Mouse (Mus musculus) adipocyte (in vitro differentiated cells): ENCODE measurements around the gene Mcm3.
A peak's percentile ranks its signal among the peaks of the same experiment; 100 is the strongest.
"Not testable (repeated sequence)": the region's sequence is repeated elsewhere in the genome, so short reads cannot be mapped to it uniquely, and the experiment has no call there.

Experiments used
- DNase-seq: peaks from one replicate; pipeline ENCODE4 v3.0.0-alpha.2; 2016; ENCODE audit warnings: low spot score

Gene Mcm3

DNA sequence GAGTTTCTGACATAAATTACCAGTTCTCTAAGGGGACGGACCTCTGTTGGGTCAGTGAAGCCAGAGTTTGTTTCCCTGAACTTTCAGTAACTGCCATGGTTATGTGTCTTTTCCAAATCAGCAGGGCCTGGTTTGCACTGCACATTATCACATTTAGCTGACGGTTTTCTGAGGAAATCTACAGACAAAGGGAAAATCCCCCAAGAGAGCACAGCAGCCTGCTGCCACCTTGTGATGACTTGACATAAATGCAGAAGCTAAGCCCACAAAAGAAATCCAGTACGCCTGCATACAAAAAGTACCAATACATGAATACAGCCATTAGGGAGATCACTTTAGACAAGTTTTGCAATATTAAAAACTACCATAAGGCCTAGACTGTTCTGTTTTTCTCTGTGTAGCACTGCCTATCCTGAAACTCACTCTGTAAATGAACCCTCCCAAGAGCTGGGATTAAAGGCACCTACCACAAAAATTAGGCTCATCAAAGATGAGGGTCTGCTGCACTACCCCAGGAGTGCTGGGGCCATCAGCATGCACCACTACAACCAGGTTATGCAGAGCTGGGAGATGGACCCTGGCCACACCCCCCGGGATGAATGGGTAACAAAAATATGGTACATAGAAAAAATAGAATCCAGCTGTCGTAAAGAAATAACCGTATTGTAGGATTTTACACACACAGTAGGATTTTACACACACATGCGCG lies 18.3 kb downstream of the Mcm3 start:
- peak; percentile 65 for DNase-seq

DNA sequence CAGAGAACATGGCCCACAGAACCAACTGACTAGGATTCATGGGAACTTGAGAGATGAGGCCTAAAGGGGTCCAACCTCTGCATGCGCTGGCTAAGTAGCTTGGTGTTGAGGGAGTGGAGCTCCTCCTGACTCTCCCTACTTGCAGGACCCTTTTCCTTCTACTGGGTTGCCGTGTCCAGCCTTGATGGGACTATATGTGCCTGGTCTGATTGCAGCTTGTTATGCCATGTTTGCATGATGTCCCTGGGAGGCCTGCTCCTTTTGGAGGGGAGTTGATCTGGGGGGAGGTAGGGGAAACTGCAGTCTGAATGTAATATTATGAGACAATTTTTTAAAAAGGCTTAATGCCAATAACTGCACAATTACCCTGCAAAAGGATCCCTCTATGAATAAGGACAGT lies 18.8 kb downstream of the Mcm3 start:
- no peak for DNase-seq

DNA sequence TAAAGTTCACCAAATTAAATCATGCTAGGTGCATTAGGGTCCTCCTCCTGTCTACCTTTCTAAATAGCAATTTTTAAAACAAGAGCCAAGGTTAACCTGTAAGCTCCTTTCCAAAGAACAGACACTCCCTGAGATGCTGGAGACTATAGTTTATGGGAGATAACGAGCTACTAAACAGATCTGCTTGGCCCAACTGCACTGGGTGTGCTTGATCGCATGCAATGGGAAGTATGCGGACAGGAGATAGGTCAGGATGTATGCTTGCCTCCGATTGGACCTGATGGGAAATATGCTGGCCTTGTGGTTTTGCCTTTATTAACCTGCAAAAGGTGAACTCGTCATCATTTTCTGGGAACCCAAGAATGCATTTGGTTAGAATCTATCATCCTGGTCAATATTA lies 24.9 kb downstream of the Mcm3 start:
- no peak for DNase-seq

DNA sequence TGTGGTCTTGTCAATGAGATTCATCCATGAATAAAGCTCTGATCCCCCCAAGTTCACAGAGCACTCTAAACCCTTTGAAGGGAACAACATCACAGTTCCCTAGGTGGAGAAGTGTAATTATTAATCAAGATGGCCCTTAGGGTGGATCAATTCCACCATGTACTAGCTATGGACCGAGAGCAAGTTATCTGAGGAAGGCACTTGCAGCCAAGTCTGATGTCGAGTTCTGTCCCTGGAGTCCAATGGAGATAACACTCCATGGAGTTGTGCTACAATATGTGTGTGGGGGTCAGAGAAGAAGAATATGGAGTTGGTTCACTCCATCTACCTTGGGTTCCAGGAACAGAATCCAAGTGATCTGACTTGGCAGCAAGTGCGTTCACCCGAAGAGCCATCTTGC lies 25.4 kb downstream of the Mcm3 start:
- DNase-seq: no peak

DNA sequence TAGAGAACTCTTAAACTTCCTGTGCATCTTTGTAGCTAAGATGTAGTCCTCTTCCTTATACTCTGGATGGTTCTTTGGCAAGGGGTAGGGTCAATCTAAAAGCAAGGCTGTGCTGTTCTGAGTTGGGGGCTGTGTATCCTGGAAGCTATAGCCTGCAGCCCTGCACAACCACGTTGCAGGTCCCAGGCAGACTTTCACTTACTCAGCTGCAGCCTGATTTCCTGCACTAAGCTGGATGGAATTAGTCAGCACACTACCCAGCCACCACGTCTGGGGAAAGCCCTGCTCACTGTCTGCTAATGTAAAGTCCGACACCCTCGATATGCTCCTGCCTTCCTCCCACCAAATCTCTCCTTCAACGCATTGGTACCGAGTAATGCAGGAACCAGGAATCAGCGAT lies 28.7 kb downstream of the Mcm3 start:
- no peak for DNase-seq

DNA sequence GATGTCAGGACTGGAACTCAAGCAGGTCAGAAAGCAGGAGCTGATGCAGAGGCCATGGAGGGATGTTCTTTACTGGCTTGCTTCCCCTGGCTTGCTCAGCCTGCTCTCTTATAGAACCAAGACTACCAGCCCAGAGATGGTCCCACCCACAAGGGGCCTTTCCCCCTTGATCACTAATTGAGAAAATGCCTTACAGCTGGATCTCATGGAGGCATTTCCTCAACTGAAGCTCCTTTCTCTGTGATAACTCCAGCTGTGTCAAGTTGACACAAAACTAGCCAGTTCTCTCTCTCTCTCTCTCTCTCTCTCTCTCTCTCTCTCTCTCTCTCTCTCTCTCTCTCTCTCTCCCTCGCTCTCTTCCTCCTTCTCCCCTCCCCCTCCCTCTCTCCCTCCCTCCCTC lies 29.6 kb downstream of the Mcm3 start, which contains the start of gene Il17f:
Il17f (minus strand) TSS at position 101 of the 400 bp plus-strand sequence.
- DNase-seq: not testable (repeated sequence)

DNA sequence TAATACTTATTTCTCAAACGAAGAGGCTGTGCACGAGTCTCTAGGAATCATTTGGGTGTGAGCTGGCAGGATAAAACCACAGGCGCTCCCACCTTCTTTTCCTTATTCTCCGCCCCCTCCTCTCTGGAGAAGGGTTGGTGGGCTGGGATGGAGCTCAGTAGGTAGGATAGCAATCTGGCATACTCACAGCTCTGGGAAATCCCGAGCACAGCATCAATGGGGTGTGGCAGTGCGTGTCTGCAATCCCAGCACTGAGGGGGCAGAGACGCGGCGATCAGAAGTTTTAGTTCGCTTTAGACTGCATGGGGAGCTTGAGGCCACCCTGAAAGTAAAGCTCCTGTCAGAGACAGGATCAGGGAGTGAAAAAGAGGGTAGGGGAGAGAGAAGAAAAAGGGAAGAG lies 31.7 kb downstream of the Mcm3 start:
- no peak for DNase-seq

DNA sequence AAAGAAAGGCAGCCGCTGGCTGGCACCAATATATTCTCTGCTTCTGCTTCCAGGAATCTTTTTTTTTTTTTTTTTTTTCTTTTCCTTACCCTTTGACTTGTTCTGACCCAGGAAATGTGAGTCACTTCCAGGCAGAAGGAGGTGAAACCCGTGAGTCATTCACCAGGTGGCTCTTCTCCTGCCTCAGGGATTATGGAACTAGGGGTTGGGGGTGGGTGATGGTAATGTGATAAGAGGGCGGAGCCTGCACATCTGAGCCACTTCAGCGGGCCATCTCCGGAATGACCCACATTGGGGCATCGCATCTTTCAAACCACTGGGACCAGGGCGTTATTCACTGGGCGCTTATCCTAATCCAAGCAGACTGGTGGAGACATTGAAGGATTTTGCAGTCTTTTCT lies 33.1 kb downstream of the Mcm3 start:
- no peak for DNase-seq

DNA sequence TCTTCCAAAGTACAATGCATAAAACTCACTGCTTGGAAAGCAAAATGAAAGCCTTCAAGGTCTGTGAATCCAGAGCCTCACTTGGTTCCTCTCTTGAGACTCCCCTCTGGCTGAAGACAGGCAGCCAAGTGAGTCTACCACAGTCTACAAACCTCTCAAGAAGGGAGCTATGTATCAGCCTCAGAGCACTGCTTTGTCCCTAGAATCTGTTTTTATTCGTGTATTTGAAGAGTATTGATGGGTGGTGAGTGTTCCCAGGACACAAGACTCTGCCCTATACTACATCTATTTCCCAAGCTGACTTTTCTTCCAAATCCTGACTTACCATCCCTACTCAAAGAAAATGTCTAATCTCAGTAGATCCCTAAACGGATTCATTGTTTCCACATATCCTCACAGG lies 41.7 kb downstream of the Mcm3 start:
- DNase-seq: no peak

DNA sequence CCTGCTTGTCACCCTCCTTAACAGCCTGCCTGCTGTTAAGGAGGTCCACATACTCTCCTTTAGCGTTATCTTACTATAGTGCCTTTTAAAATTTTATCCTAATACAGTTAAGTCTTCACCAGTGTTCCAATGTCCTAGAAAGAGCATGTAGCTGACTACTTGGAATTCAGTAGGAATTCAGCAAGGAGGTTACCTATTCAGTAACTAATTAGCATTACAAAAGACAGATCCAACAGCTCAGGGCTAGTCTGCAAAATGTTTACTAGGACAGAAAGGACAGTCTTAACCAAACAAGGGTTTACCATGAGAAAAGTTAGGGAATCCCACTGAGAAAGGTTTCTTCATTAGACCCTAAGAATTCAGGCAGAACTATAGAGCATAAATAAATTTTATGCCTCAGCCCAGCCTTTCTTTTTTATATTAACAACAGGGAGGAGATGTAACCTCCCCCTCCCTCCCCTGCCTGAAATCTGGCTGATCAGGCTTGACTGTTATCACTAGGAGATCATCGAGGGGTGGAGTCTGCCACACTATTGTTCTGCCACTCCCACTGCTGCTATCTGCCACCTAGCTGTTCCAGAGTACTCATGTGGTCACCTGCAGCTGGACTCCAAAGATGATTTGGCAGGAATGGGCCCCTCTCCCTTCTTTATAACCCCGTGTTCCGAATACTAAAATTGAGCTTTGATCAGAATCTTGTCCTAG lies 45.9 kb downstream of the Mcm3 start:
- not testable (repeated sequence) for DNase-seq

DNA sequence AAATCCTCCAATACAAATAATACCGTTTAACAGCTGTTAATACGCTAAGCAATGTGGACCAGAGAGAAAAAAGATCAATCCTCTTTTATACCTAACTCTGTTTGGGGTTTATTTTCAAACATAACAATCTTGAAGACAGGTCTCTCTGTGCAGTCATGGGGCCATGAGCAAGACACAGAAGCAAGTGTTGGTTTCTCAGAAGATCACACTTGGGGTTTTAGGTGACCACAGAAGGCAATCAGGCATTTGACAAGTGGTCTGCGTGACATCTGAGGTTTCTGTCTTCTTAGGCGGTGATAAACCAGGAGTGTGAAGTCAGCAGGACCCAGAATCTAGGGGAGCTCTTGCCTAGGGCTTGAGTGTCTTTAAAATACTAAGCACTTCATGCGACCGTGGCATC lies 53.6 kb downstream of the Mcm3 start:
- no peak for DNase-seq

DNA sequence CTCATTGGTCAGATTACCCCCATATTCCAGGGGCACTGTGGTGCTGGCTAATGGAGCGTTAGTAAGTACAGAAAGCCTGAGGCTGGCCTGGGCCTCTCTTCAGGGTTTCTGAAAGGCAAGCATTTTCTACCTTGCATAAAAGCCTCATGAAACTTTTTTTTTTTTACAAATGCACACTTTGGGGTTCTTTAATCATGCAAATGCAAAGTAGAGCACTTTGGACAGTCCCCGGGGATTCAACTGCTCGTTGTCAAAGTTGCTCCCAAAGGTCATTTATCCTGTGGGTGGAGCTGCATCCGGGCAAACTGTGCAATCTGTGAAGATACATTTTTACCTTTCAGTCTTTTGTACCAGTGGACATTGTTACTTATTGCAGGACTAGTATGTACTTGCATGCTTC lies 58.7 kb downstream of the Mcm3 start:
- no peak for DNase-seq

DNA sequence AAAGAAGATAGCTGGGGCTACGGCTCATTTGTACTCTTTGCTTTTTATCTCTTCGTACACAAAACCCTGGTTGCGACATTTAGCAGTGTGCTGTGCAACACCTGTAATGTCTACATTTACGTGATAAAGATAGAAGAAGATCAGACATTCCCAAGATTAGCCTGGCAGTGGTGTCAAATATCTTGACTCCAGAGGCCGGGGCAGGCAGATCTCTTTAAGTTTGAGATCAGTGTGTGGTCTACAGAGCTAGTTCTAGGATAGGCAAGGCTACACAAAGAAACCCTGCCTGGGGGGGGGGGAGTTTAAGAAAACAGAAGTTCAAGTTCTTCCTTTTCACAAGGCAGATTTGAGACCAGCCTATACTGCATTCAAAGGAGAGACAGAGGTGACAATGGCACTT lies 59.8 kb downstream of the Mcm3 start:
- no peak for DNase-seq

DNA sequence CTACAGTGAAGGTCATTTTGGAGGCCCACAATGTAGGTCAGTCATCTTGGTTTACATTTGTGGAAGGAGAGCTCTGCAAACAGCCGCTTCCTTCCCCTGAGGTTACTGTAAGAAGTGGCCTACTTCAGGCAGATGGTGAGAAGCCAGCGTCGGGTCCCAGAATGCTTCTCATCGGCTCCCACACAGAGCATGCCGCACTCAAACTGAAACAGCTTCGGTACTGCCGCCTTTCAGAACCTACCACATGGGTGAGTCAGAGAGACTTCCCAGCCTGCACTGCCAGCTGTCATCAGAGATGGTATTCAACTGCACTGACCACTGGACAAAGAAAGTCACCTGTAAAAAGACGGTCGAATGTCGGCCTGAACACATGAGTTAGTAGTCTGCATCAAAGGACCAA lies 60.3 kb downstream of the Mcm3 start:
- no peak for DNase-seq

DNA sequence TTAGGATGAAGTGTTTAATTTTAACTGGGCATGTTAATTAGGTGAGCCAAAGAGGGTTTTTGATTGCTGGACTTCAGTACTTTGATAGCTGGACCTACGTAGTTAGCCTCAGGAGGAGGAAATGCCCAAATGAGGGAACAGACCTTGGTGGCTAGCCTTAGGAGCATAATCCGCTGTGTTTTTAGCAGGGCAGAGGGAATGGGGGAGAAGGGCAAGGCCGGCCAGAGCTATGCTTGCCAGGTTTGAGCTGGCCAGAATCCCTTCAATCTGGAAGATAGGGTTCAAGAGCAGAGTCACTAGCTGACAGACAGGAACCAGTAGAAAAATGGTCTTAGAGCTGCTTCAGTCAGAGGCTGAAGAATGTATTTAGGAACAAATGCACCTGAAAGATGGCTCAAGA lies 62.5 kb downstream of the Mcm3 start:
- DNase-seq: peak; percentile 76

DNA sequence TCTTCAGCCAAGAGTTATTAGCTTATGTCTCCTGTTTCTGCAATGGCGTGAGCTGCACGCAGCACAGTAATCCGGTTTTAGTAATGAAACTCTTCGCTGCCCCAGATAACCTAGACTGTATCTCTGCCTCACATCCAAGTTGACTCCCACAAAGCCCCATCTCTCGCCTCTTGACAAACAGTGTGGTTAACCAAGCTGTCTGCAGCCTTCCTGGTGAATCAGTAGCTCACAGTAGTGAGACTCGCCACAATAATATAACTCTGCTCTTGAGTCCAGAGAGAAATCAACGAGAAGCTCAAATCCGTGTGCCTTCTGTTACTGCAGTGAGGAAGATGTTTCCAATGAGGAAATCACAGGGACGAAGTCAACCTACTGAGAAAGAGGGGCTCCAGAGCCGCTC lies 65.7 kb downstream of the Mcm3 start:
- DNase-seq: no peak
